Comparison of ENCODE assay signal across 12 mouse cellular contexts in genomic region chr2:120414113-120414512, GRCm38 (mm10).
"Had no signal": no experiment of that assay in that cellular context is flagged by ENCODE, and none has a peak within 500 bp of the region (broad histone marks: within the 10 kb centered on the region; RNA-seq: fewer than 3 reads in every experiment).

No protein-coding gene starts in this region.

- H3K36me3 ChIP-seq: limb, embryonic 12.5 days; lung, embryonic 15.5 days; midbrain, embryonic 12.5 days; neural tube, embryonic 13.5 days; stomach, embryonic 15.5 days had no signal

- H3K27me3 ChIP-seq: limb, embryonic 12.5 days; liver, embryonic 13.5 days; lung, embryonic 15.5 days; midbrain, embryonic 12.5 days; neural tube, embryonic 13.5 days; stomach, embryonic 15.5 days had no signal

- H3K27ac ChIP-seq: limb, embryonic 12.5 days; liver, embryonic 13.5 days; lung, embryonic 15.5 days; midbrain, embryonic 12.5 days; neural tube, embryonic 13.5 days; stomach, embryonic 15.5 days had no signal

- H3K4me1 ChIP-seq: limb, embryonic 12.5 days; lung, embryonic 15.5 days; midbrain, embryonic 12.5 days; neural tube, embryonic 13.5 days; stomach, embryonic 15.5 days had no signal

- H3K9ac ChIP-seq: limb, embryonic 12.5 days; liver, embryonic 13.5 days; liver, postnatal 0 days; lung, embryonic 15.5 days; midbrain, embryonic 12.5 days; neural tube, embryonic 13.5 days; stomach, embryonic 15.5 days had no signal

- DNase-seq: kidney, postnatal 25 days; liver; liver, embryonic 13.5 days; liver, postnatal 0 days; right cerebral cortex, postnatal 14 days; thymus, postnatal 36 days had no signal

- H3K4me2 ChIP-seq: limb, embryonic 12.5 days; liver, embryonic 13.5 days; lung, embryonic 15.5 days; midbrain, embryonic 12.5 days; neural tube, embryonic 13.5 days; stomach, embryonic 15.5 days had no signal

- ATAC-seq: liver, postnatal 0 days; midbrain, embryonic 16.5 days had no signal

- H3K9me3 ChIP-seq: limb, embryonic 12.5 days; liver, embryonic 13.5 days; lung, embryonic 15.5 days; midbrain, embryonic 12.5 days; stomach, embryonic 15.5 days had no signal

- H3K4me3 ChIP-seq: limb, embryonic 12.5 days; liver, embryonic 13.5 days; lung, embryonic 15.5 days; midbrain, embryonic 12.5 days; neural tube, embryonic 13.5 days; stomach, embryonic 15.5 days had no signal
